Mouse (Mus musculus) skeletal muscle tissue, postnatal 0 days (tissue): ENCODE measurements around the gene Rab40c. TPM values are rescaled to one million over a fixed set of nuclear protein-coding genes. Genes with fewer than 3 reads are reported as not detected.

Source experiments
- polyA plus RNA-seq: library from polyadenylated mRNA; unstranded; fragments of >200 nt; fragmentation: Nextera tagmentation; extraction: Ambion mirVana; gene quantifications from 2 replicates; pipeline ENCODE4 v1.2.1, GENCODE M21; 2015

The Rab40c gene
- polyA plus RNA-seq = 9.7 and 10.2 TPM in 2 replicates

DNA sequence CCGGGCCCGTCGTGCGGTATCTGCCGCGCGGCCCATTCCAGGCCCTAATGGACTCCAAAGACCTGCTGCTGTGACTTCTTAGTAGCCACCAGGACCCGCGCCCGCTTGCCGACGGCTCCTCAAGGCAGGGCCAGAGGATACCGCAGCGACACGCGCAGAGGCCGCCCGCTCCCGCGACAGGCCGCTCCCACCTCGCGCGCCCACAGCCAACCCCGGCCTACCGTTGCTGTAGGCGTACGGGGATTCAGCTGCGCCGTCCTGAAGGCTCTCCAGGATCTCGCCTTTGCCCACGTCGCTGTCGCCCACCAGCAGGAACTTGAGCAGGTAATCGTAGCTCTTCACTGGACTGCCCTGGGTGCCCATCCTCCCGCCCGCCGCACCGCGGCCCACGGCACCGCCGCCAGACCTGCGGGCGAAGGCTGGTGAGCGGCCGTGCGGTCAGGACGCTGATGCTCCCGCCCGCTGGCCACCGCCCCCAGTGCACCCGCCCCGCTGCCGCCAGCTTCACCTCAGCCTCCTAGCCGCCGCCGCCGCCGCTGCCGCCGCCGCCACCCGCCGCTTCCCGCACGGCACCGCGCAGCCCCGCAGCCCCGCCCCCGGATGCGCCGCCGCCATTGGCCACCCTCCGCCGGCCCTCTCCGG lies at the start of gene Rab40c:
TSS of gene Rab40c (minus strand) at position 584 of the 642 bp plus-strand sequence.

DNA sequence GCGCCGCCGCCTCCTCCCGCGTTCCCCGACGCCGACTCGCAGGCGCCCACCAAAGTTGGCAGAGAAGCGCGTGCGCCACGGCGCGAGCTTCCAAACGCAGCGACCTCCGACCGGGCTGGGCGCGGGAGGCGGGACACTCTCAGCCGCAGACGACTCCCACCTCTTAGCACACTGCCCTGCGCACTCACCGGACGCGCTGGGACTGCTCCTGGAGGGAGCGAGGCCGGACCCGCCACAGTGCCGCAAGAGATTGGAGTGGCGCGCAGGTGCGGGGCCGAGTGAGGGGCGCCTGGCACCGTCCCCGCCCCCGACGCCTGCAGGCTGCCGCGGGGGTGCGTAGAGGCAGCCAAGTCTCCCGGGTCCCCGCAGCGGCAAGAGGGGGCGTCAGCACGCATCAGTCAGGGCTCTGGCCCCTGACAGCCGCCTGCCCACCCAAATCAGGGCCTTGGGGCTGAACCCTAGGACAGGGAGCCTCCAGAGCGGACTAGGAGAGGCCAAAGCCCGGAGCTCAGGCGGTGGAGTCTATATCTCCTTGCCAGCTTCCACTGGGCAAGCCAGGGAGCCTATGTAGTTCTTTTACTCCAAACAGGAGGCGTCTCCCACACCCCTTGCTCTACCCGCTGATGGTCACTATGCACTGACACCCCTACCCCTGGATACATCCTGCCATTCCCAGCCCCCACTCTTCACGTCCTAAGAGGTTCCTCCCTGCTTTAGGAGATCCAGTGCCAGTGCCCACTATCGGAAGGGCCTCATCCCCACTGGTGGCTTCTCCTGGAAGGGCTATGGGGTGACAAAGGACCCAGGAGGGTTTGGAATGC lies 32.5 kb upstream of the Rab40c start, which contains the start of gene A930017K11Rik:
TSS of gene A930017K11Rik (minus strand) at position 763 of the 821 bp plus-strand sequence.

DNA sequence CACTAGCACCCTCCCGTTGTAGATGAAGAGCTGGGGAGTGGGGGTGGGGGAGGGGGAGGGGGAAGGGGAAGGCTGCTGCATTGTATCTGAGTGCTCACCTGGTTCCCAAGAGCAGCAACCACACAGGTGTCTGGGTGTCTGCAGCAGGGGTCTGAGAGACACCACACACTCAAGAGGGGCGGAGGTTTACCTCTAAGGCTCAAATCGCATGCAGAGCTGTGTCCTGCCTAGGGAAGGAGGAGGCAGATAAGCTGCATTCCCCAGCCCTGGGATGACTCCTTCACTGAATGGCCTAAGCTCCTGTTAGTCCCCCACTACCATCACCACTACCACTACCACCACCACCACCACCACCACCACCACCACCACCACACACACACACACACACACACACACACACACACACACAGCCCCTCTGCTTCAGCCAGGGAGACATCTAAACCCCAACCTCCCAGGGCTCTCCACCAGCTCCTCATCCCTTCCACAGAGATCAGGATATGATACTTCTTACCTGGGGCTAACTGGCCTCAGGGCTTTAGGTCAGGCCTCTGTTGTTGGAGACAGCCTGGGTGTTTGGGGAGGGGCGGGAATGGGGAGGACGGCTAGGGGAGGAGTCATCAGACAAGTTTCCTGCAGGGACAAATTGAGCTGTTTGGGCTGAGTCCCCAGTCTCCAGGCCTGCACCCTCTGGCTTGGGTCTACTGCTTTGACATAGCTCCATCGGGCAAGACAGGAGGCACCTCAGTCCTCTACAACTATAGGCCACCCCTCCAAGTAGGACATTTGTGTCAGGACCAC lies 25.0 kb upstream of the Rab40c start, which contains the start of the genes Pigq and Nhlrc4:
TSS of gene Pigq (minus strand) at position 571 of the 798 bp plus-strand sequence.
TSS of gene Nhlrc4 (minus strand) at position 596 of the 798 bp plus-strand sequence.

DNA sequence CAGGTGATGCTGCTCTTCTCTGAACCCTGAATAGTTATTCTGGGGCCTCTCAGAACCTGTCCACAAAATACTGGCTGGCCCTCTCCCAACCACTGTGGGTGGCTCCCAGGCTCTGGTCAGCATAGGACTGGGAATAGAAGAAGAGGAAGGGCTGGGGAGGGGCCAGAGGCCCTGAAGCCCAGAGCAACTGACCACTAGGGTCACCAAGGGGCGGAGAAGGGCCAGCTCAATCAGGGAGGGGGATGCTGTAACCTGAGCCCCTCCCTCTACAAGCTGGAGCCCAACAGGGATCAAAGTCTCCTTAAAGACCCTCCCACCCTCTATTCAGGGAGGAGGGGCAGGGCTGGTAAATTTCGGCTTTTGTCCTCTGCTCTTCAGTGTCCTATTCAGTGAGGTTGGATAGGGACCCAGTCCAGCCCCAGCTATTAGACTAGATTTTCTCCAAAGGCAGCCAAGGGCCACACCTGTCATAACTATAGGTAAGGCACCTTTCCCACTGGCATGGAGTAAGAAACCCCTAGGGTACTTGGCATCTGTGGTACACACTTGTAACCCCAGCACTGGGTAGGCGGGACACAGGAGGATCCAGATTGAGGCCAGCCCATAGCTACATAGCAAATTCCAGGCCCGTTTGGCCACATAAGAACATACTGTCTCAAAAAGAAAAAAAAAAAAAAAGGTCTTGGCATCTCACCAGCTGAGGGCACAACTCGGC lies 39.2 kb downstream of the Rab40c start, which contains the start of gene Wfikkn1:
TSS of gene Wfikkn1 (minus strand) at position 663 of the 715 bp plus-strand sequence.

DNA sequence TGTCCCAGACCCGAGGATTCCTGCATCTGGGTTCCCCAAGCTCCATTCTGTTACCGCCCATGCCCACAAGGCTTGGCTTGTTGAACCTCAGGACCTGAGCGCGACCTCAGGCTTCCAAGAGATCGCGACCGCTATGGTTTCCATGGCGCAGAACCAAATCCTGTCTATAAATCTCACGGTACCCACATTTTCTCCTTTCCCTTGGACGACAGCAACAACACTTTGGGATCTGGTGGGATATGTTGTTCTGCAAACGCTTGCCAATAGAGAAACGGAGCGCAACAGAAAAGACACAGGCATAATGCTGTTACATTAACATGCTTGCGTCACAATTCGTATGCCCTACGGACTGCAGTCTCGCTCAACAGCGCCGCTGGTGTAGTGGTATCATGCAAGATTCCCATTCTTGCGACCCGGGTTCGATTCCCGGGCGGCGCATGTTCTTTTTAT lies 44.8 kb downstream of the Rab40c start, which contains the start of gene Mettl26:
TSS of gene Mettl26 (plus strand) at position 354 of the 450 bp plus-strand sequence.

DNA sequence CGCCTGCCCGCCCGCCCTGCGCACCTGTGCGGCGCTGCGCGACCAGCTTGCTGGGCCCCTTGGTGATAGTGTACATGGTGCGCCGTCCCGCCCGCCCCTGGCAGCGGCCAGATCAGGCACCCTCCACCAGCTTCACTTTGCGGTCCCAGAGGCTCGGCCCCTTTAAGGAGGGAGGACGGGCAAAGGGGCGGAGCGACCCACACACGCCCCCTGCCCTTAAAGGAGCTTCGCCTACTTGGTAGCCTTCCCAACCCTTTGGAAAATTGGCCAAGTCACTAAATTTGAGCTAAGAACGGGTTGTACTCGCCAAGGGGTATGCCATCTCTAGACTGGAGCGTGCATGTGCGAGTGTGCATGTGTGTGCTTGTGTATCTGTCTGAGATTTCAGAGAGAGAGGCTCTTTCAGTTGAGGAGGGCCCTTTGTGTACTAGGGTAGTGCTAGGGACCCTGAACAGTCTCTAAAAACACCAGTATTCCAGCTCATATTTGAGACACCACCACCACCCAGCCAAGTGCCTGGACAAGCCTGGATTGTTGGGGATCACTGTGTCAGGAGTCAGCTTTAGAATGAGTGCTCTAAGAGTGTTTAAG lies 50.8 kb downstream of the Rab40c start, which contains the start of gene Mcrip2:
TSS of gene Mcrip2 (minus strand) at position 164 of the 591 bp plus-strand sequence.

DNA sequence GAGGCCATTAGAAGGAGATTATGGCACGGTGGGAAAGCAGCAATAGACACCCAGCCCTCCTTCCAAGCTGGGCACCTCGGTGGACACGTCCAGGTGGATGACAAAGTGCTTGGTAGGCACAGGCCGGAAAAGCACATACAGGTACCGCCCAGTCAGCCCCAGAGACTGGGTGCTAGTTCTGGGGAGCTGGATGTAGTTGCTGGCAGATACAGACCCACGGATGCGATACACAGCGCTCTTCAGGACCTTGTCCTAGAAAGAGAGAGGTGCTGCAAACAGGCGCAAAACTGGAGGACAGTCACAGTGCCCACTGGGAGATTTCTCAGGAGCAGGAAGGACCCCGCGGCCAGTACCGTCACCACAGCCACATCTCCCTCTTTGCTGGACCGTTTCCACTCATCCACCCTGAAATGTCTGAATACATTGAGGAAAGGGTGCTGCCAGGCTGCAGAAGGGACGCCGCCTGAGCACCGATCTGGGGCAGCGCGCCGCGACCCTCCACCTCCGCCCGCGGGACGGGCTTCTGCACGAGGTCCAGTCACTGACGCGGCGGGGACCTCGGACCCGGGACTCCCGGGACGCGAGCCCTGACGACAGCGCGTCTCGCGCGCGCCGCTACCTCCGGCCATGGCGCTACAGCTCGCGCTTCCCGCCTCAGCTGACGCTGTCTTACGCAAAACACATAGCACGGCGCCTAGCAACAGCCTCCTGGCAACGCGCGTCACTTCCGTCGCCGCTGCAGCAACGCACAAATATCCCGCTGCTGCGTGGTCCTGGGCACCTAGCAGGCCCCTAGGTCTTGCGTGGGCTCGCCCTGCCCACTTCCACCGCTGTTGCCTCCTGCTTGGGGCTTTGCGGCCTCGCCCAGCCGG lies 58.5 kb downstream of the Rab40c start, which contains the start of gene Wdr90:
TSS of gene Wdr90 (minus strand) at position 670 of the 872 bp plus-strand sequence.

DNA sequence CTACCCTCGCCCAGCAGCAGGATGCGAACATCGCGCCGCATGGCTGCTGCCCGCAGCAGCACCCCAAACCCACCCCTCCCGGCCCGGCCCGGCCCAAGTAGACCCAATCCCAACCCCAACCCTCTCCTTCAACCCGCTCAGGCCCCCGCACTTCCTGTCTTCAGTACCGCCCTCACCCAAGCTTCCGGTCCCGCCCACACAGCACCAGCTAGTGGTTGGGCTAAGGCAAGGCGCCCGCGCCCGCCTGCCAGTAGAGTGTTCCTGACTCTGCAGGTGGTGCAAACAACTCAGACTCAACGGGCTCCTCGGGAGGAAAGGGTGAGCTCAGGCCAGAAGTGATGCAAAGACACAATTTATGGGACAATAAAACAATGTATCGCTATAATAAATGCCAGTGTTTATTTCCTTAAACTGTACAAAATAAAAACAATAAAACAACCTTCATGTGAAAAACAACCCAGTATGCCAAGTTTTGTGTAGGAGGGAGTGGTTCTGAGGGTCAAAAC lies 75.1 kb downstream of the Rab40c start, which contains the start of gene Rhot2:
TSS of gene Rhot2 (minus strand) at position 456 of the 506 bp plus-strand sequence.

DNA sequence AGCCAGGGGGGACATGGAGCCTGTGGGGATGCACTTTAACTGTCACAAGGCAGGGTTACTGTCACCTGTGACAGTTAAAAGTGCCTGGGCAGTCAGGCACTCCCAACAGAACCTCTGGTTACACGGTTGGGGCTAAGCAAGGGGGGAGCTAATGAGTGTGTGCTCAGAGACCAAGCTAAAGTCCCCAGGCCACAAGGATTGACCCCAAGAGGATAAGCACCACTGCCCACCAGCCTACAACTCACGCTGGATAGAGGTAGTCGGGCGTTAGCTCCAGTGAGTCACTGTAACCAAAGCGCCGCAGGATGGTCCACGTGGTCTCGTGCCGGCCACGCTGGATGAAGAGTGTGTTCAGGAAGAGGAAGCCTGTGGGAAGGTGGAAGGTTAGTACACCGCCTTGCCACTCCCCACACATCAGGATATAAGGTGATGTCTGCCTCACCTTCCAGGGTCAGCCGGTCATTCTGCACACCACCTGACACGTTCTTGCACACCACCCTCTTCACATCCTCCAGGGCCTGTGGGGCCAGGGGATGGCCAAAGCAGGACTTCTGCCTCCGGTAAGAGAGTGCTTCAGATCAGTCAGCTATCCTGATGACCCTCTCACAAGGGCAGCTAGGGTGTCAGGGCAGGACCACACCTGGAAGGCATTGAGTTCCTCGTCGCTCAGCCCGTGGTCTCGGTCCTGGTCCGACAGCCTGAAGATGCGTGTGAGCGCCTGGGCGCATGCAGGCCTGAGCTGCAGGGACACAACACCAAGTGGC lies 78.2 kb downstream of the Rab40c start, which contains the start of gene Gm20683:
TSS of gene Gm20683 (minus strand) at position 647 of the 764 bp plus-strand sequence.

DNA sequence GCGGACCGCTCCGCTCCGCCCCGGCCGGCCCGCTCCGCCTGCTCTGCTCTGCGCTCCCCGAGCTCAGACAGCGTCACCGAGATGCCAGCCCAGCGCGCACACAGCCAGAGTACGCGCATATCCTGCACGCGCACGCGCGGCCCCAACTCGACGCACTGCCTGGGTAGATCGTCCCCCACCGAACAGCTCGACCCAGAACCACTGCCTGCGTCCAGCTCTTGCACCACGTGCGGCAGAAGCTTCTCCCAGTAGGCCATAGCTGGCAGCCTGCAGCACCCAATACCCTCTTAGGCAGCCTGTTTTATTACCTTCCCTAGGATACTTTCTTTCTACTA lies 82.5 kb downstream of the Rab40c start, which contains the start of gene Rhbdl1:
TSS of gene Rhbdl1 (minus strand) at position 220 of the 335 bp plus-strand sequence.

DNA sequence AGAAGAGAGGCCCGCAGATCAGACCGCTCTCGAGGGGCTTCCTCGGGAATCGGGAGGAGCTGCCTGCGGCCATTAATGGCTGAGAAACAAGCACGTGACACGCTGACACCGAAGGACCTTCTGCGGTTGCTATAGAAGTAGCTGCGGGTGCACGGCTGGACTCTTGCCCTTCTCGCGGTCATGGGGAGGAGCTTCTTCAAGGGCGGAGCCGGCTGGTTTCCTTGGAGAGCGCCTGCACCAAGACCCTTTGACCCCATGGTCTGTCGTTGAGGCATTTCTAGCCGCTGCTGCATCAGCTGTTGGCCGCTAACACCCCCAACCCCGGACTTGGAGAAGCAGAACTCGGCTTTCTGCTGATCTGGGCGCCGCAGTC lies 86.2 kb downstream of the Rab40c start, which contains the start of gene Stub1:
TSS of gene Stub1 (minus strand) at position 114 of the 373 bp plus-strand sequence.

Other genes with a start within 250 kb of the Rab40c start
- gene Gng13, start 202.6 kb downstream of the Rab40c start, polyA plus RNA-seq = 0.28 TPM in 1 of 2 replicates, not detected in the other
- 3.2 and 4.6 TPM in 2 replicates for gene Chtf18, start 192.3 kb downstream of the Rab40c start, polyA plus RNA-seq
- 8.7 and 9.4 TPM in 2 replicates for gene Rpusd1, start 192.1 kb downstream of the Rab40c start, polyA plus RNA-seq
- gene Mslnl, start 183.7 kb downstream of the Rab40c start, polyA plus RNA-seq = not detected in 2 replicates
- gene Msln, start 165.3 kb downstream of the Rab40c start, polyA plus RNA-seq = 1.4 and 1.7 TPM in 2 replicates
- 36.6 and 38.7 TPM in 2 replicates for gene Narfl, start 146.0 kb downstream of the Rab40c start, polyA plus RNA-seq
- gene Haghl, start 134.1 kb downstream of the Rab40c start, polyA plus RNA-seq = 31.4 and 32.9 TPM in 2 replicates
- gene Ccdc78, start 133.1 kb downstream of the Rab40c start, polyA plus RNA-seq = 0.16 and 0.22 TPM in 2 replicates
- 55.4 and 60.9 TPM in 2 replicates for gene Fam173a, start 126.8 kb downstream of the Rab40c start, polyA plus RNA-seq
- 0.35 and 0.65 TPM in 2 replicates for gene AC134908.4, start 124.1 kb downstream of the Rab40c start, polyA plus RNA-seq
- gene Metrn, start 122.6 kb downstream of the Rab40c start, polyA plus RNA-seq = 22.8 and 28.7 TPM in 2 replicates
- 0.72 and 0.95 TPM in 2 replicates for gene Fbxl16, start 110.6 kb downstream of the Rab40c start, polyA plus RNA-seq
- gene Wdr24, start 96.1 kb downstream of the Rab40c start, polyA plus RNA-seq = 11.8 and 12.4 TPM in 2 replicates
- gene Jmjd8, start 90.9 kb downstream of the Rab40c start, polyA plus RNA-seq = 17.9 and 23.0 TPM in 2 replicates
- gene Stub1, start 86.3 kb downstream of the Rab40c start, polyA plus RNA-seq = 186 and 212 TPM in 2 replicates
- 13.6 and 17.2 TPM in 2 replicates for gene Rhbdl1, start 82.4 kb downstream of the Rab40c start, polyA plus RNA-seq
- gene Gm20683, start 78.0 kb downstream of the Rab40c start, polyA plus RNA-seq = 4.3 and 4.5 TPM in 2 replicates
- 11.2 and 13.6 TPM in 2 replicates for gene Rhot2, start 74.9 kb downstream of the Rab40c start, polyA plus RNA-seq
- 3.5 and 5.5 TPM in 2 replicates for gene Wdr90, start 58.2 kb downstream of the Rab40c start, polyA plus RNA-seq
- gene Mcrip2, start 51.0 kb downstream of the Rab40c start, polyA plus RNA-seq = 120 and 122 TPM in 2 replicates
- gene Mettl26, start 44.7 kb downstream of the Rab40c start, polyA plus RNA-seq = 35.5 and 37.9 TPM in 2 replicates
- 0.15 and 0.19 TPM in 2 replicates for gene Wfikkn1, start 38.9 kb downstream of the Rab40c start, polyA plus RNA-seq
- 27.6 and 28.6 TPM in 2 replicates for gene Pigq, start 25.2 kb upstream of the Rab40c start, polyA plus RNA-seq
- not detected in 2 replicates for gene Nhlrc4, start 25.2 kb upstream of the Rab40c start, polyA plus RNA-seq
- 0.14 TPM in 1 of 2 replicates, not detected in the other for gene A930017K11Rik, start 32.8 kb upstream of the Rab40c start, polyA plus RNA-seq
- 6.7 and 8.4 TPM in 2 replicates for gene Capn15, start 66.1 kb upstream of the Rab40c start, polyA plus RNA-seq
- gene Rab11fip3, start 149.8 kb upstream of the Rab40c start, polyA plus RNA-seq = 9.0 and 10.9 TPM in 2 replicates
- gene Decr2, start 170.6 kb upstream of the Rab40c start, polyA plus RNA-seq = 18.5 and 22.5 TPM in 2 replicates
- 28.8 and 36.8 TPM in 2 replicates for gene Nme4, start 175.9 kb upstream of the Rab40c start, polyA plus RNA-seq
- gene Tmem8, start 193.6 kb upstream of the Rab40c start, polyA plus RNA-seq = 1.8 and 2.0 TPM in 2 replicates
- gene Mrpl28, start 203.8 kb upstream of the Rab40c start, polyA plus RNA-seq = 122 and 126 TPM in 2 replicates
- gene Axin1, start 219.0 kb upstream of the Rab40c start, polyA plus RNA-seq = 6.8 and 6.9 TPM in 2 replicates